Mouse (Mus musculus): ENCODE data around the gene Cacna1i. TPM values are rescaled to one million over a fixed set of nuclear protein-coding genes. Genes with fewer than 3 reads are reported as not detected.

Cacna1i gene
- polyA plus RNA-seq (2016; fragmentation: Nextera tagmentation; extraction: Ambion mirVana), result 0.02 and 0.37 TPM in 2 replicates

- Histone ChIP-seq H3K4me2 (peak within 1 kb of the TSS; percentile 60), H3K4me1 (peaks cover 12% of the 10 kb centered on the region; the same call in 1 of the 2 replicates), H3K4me3 (peak within 1 kb of the TSS; percentile 40), H3K36me3 (no peaks in the 10 kb centered on the region), H3K27me3 (replicated peaks) (peaks cover 100% of the 10 kb centered on the region), H3K9ac (no peak within 1 kb of the TSS), H3K27ac (no peak within 1 kb of the TSS), H3K9me3 (replicated peaks) (no peaks in the 10 kb centered on the region)
- no peak for ATAC-seq
- WGBS (ENCODE audit: insufficient replicate concordance), result 3% methylated on average over 48 of the region's 50 CpGs
These were observed at the start of gene Cacna1i for GRCm38 (mm10) chr15:80286851-80287415. TSS of gene Cacna1i (plus strand) at chr15:80287238.

DNA sequence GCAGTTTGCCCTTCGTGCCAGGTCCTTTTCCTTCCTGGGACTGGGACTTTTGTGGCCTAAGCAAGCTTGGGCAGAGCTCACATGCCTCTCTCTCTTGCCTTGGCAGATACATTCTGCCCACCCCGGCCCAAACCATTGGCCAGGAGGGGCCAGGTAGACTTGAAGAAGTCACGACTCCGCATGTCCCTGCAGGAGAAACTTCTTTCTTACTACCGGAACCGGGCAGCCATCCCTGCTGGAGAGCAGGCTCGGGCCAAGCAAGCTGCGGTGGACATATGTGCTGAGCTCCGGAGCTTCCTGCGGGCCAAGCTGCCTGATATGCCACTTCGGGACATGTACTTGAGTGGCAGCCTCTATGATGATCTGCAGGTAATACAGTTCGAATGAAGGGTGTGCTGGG, 38.9 kb upstream of the Cacna1i start:
- no peak overlapping the region for H3K4me3 ChIP-seq
- 92% methylated on average over 12 of the region's 12 CpGs for WGBS (ENCODE audit: insufficient replicate concordance)
- no peaks in the 10 kb centered on the region for H3K9me3 ChIP-seq (replicated peaks)
- H3K4me2 ChIP-seq, result no peak overlapping the region
- peaks cover 55% of the 10 kb centered on the region for H3K4me1 ChIP-seq
- no peak overlapping the region for H3K9ac ChIP-seq
- H3K36me3 ChIP-seq, result peaks cover 93% of the 10 kb centered on the region
- H3K27me3 ChIP-seq (replicated peaks), result no peaks in the 10 kb centered on the region
- no peak for ATAC-seq
- H3K27ac ChIP-seq, result peak overlapping the region; percentile 97

DNA sequence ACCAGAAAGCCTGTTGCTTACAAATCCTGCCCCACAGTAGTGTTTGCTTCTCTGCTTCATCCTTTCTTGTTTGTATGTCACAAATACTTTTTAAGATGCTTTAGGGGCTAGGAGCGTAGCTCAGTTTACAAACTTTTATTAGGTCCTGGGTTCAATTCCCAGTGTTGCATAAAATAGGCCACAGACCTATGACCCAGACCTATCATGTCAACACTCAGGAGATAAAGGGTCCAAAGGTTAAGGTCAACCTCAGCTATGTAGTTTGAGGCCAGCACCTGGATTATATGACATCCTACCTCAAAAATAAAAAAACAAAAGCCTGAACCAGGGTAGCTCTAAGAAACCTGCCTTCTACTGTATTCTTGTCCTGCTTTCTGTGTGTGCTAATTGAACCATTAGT, 38.4 kb upstream of the Cacna1i start:
- ATAC-seq, result no peak
- Histone ChIP-seq H3K27ac (peak overlapping the region; percentile 97), H3K9ac (no peak overlapping the region), H3K27me3 (replicated peaks) (no peaks in the 10 kb centered on the region), H3K36me3 (peaks cover 93% of the 10 kb centered on the region), H3K4me3 (no peak overlapping the region), H3K4me2 (no peak overlapping the region), H3K4me1 (peaks cover 60% of the 10 kb centered on the region), H3K9me3 (replicated peaks) (no peaks in the 10 kb centered on the region)
- 86% methylated on average over 1 of the region's 1 CpGs for WGBS (ENCODE audit: insufficient replicate concordance)

GRCm38 (mm10) chr15:80249672-80250071, 37.4 kb upstream of the Cacna1i start:
- Histone ChIP-seq H3K9ac (peak overlapping the region; percentile 66), H3K27ac (peak overlapping the region; percentile 97), H3K36me3 (peaks cover 84% of the 10 kb centered on the region), H3K27me3 (replicated peaks) (no peaks in the 10 kb centered on the region), H3K4me1 (peaks cover 70% of the 10 kb centered on the region), H3K9me3 (replicated peaks) (no peaks in the 10 kb centered on the region), H3K4me2 (peak overlapping the region; percentile 71), H3K4me3 (no peak overlapping the region)
- 87% methylated on average over 10 of the region's 10 CpGs for WGBS (ENCODE audit: insufficient replicate concordance)
- ATAC-seq, result no peak

DNA sequence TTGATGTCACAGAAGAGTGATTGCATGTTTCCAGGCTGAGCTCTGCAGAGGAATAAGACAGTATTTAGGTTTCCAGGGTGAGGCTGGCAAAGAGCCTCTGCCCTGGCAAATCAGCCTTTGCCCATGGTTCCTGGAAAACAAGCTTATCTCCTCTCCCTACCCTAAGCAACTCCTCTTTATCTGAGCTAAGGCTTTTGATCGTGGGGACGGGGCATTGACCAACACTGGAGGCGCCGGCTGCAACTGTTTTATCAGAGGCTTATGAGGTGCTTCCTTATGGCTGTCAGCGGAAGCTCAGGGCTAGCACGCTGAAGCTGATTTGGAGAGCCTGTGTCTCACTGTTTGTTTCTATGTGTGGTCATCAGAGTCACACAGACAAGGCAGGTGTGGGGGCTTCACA, 36.5 kb upstream of the Cacna1i start:
- 13% methylated on average over 6 of the region's 6 CpGs for WGBS (ENCODE audit: insufficient replicate concordance)
- H3K9me3 ChIP-seq (replicated peaks), result no peaks in the 10 kb centered on the region
- peaks cover 70% of the 10 kb centered on the region for H3K4me1 ChIP-seq
- peak overlapping the region; percentile 42 for H3K4me3 ChIP-seq
- peak; percentile 67 for ATAC-seq
- H3K9ac ChIP-seq, result peak overlapping the region; percentile 66
- peak overlapping the region; percentile 71 for H3K4me2 ChIP-seq
- peak overlapping the region; percentile 97 for H3K27ac ChIP-seq
- peaks cover 77% of the 10 kb centered on the region for H3K36me3 ChIP-seq
- no peaks in the 10 kb centered on the region for H3K27me3 ChIP-seq (replicated peaks)

GRCm38 (mm10) chr15:80253530-80253929, 33.5 kb upstream of the Cacna1i start:
- Histone ChIP-seq H3K9me3 (replicated peaks) (no peaks in the 10 kb centered on the region), H3K27ac (peak overlapping the region; percentile 99), H3K4me3 (no peak overlapping the region), H3K36me3 (peaks cover 75% of the 10 kb centered on the region), H3K9ac (peak overlapping the region; percentile 100), H3K27me3 (replicated peaks) (no peaks in the 10 kb centered on the region), H3K4me2 (peak overlapping the region; percentile 85), H3K4me1 (peaks cover 83% of the 10 kb centered on the region)
- WGBS (ENCODE audit: insufficient replicate concordance), result 63% methylated on average over 2 of the region's 2 CpGs
- ATAC-seq, result no peak

DNA sequence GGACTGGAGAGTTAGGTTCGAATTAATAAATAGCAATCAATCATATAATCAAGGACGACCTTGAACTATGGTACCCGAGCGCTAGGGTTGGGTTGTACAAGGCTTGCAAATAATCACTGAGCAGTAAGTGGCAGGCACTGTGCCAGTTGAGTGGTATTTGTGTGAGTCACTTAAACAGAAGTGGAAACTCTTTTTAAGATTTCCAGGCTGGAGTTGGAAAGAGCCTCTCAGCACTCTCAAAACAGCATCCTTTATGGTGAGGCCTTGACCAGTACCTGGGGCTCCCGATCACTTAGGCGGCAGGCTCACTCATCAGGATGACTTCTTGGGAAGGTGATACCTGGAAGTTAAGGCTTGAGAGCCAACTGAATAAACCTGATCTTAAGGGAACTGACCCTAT, 32.8 kb upstream of the Cacna1i start:
- 50% methylated on average over 6 of the region's 6 CpGs for WGBS (ENCODE audit: insufficient replicate concordance)
- H3K4me2 ChIP-seq, result peak overlapping the region; percentile 85
- no peaks in the 10 kb centered on the region for H3K9me3 ChIP-seq (replicated peaks)
- no peak for ATAC-seq
- H3K27ac ChIP-seq, result peak overlapping the region; percentile 99
- H3K27me3 ChIP-seq (replicated peaks), result no peaks in the 10 kb centered on the region
- H3K36me3 ChIP-seq, result peaks cover 75% of the 10 kb centered on the region
- peak overlapping the region; percentile 100 for H3K9ac ChIP-seq
- peak overlapping the region; percentile 98 for H3K4me3 ChIP-seq
- H3K4me1 ChIP-seq, result peaks cover 83% of the 10 kb centered on the region

DNA sequence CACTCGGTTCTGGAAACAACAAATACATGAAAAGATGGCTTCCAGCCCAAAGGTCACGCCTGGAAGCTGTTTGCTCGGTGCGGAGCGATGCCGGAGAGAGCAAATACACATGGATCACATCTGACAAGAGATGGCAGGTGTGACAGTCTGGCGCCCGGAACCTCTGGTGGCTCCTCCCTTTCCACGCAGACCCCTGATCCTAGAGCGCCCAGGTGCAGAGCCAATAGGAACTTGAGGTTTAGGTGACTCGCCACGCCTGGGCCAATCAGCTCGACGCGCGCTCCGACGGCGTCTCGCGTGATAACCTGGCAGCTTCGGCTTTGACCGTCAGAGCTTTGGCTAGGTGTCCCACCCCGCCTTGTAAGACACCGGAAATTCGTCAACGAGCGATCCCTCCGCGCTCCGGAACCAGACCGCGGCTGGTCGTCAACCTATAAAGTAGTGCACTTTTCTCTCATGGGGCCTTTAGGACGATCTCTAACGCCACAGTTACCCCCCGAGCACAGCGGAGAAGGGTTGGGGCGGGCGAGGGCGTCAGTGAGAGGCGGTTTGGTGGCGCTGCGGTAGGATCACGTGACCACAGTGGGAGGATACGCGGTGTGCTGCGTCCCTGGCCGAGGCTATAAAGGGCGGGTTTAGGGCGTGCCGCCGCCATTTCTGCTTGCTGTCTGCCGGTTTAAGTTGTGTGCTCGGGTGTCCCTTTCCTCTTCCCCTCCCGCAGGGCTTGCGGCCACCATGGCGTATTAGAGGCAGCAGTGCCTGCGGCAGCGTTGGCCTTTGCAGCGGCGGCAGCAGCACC, 32.0 kb upstream of the Cacna1i start, which contains the start of gene Atf4:
Gene Atf4, plus strand, starts transcription at position 338 of the 799 bp plus-strand sequence.
- H3K9me3 ChIP-seq (replicated peaks), result no peaks in the 10 kb centered on the region
- peaks cover 83% of the 10 kb centered on the region for H3K4me1 ChIP-seq
- peak within 1 kb of the TSS; percentile 98 for H3K4me3 ChIP-seq
- peak; percentile 85 for ATAC-seq
- H3K9ac ChIP-seq, result peak within 1 kb of the TSS; percentile 100
- peak within 1 kb of the TSS; percentile 85 for H3K4me2 ChIP-seq
- no peaks in the 10 kb centered on the region for H3K27me3 ChIP-seq (replicated peaks)
- peak within 1 kb of the TSS; percentile 99 for H3K27ac ChIP-seq
- H3K36me3 ChIP-seq, result peaks cover 75% of the 10 kb centered on the region
- under 1% methylated on average over 62 of the region's 62 CpGs for WGBS (ENCODE audit: insufficient replicate concordance)

- under 1% methylated on average over 51 of the region's 51 CpGs for WGBS (ENCODE audit: insufficient replicate concordance)
- Histone ChIP-seq H3K27me3 (replicated peaks) (no peaks in the 10 kb centered on the region), H3K9me3 (replicated peaks) (no peaks in the 10 kb centered on the region), H3K27ac (peak overlapping the region; percentile 99), H3K4me2 (peak overlapping the region; percentile 85), H3K36me3 (peaks cover 78% of the 10 kb centered on the region), H3K4me3 (peak overlapping the region; percentile 98), H3K9ac (peak overlapping the region; percentile 100), H3K4me1 (peaks cover 83% of the 10 kb centered on the region)
- peak; percentile 29 for ATAC-seq
These were observed 31.4 kb upstream of the Cacna1i start for GRCm38 (mm10) chr15:80255646-80256121.

- Histone ChIP-seq H3K9me3 (replicated peaks) (no peaks in the 10 kb centered on the region), H3K4me1 (peaks cover 82% of the 10 kb centered on the region), H3K36me3 (peaks cover 78% of the 10 kb centered on the region), H3K27ac (peak overlapping the region; percentile 99), H3K4me2 (peak overlapping the region; percentile 85), H3K27me3 (replicated peaks) (no peaks in the 10 kb centered on the region), H3K4me3 (peak overlapping the region; percentile 98), H3K9ac (peak overlapping the region; percentile 100)
- WGBS (ENCODE audit: insufficient replicate concordance), result 4% methylated on average over 16 of the region's 16 CpGs
- no peak for ATAC-seq
These were observed 30.8 kb upstream of the Cacna1i start for GRCm38 (mm10) chr15:80256242-80256641.

GRCm38 (mm10) chr15:80256656-80257601, 30.1 kb upstream of the Cacna1i start:
- Histone ChIP-seq H3K4me3 (peak overlapping the region; percentile 98), H3K9me3 (replicated peaks) (no peaks in the 10 kb centered on the region), H3K36me3 (peaks cover 78% of the 10 kb centered on the region), H3K4me1 (peaks cover 77% of the 10 kb centered on the region), H3K9ac (peak overlapping the region; percentile 100), H3K4me2 (peak overlapping the region; percentile 85), H3K27ac (peak overlapping the region; percentile 99), H3K27me3 (replicated peaks) (no peaks in the 10 kb centered on the region)
- 50% methylated on average over 12 of the region's 12 CpGs for WGBS (ENCODE audit: insufficient replicate concordance)
- no peak for ATAC-seq
